Mouse (Mus musculus) subcutaneous adipose tissue, adult 2 months (tissue): Measurements from ENCODE around the gene Celsr3. TPM values are rescaled to one million over a fixed set of nuclear protein-coding genes. Genes with fewer than 3 reads are reported as not detected.

Experiments used
- polyA plus RNA-seq: library from polyadenylated mRNA; depleted of rRNA; stranded (reverse); fragments of >200 nt; gene quantifications from 2 replicates; pipeline ENCODE4 v1.2.3, GENCODE M21; 2012; ENCODE audit warnings: low replicate concordance; rRNA removed

The Celsr3 gene
- polyA plus RNA-seq: 1.4 and 1.5 TPM in 2 replicates

GRCm38 (mm10) chr9:108825820-108826699, at the start of gene Celsr3:
Celsr3 (plus strand) TSS chr9:108826320.

DNA sequence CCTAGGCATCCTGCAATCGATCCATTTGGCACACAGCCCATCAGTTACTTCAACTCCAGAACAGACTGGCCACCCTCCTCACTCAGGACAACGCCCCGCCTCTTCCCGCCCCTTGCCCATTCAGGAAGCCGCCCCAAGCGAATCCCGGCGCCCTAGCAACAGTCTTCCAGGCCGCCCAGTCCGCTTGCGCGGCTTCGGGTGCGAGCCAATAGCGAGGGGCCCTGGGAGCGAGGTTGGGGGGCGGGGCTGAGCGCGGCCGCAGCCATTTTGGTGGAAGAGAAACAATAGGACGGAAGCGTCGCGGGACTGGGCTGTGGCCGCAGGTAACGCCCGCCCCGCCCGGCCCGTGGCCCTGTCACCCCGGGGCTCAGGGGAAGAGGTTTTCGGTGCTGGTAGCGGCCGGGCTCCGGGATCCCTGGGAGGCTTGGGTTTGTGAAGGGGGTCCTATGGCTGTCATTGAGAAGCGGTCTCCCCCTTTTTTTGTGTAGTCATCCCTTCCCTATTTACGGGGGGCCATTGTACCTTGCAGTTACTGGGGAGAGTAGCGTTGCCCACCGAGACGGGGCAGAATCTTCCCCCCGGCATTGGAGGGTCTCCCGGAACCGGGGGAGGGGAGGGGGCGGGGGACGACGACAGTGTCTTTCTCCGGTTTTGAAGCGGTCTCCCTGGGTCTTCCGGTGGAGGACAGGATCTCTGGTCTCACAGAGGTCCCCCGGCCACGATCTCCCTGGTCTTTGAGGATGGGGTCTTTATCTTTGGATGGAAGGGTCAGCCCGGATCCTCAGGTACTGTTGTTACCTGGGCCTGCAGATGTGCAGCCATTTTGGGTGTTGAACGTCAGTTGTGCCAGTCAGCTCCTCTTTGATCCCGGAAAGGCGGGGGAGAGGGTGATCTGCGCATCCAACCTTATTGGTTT, 42.3 kb upstream of the Celsr3 start, which contains the start of gene Ip6k2:
TSS of gene Ip6k2 (plus strand) at position 249 of the 916 bp plus-strand sequence.

GRCm38 (mm10) chr9:108808163-108808665, 17.9 kb upstream of the Celsr3 start, which contains the start of gene Nckipsd:
Nckipsd (plus strand) TSS chr9:108808368.

DNA sequence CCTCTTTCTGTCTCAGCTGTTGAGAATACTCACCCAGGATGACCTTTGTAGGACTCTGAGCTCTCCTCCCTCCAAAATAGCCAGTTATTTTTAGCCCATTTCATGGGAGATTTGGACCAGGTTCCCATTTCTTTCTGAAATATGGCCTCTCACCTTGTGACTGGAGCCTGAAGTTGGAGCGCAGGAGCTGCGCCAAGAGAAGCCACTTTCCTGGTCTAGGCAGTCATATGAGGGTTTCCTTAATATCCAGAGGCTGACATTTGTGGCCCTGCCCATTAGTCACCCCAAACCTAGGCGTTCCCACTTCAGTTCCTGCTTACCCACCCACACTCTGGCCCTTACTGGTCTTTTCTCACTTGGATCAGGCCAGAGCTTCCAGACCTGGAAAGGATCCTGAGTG, 26.9 kb downstream of the Celsr3 start, which contains the start of gene Slc26a6:
TSS of gene Slc26a6 (plus strand) at position 308 of the 400 bp plus-strand sequence.

Other genes starting within 250 kb of the Celsr3 start
- 41.1 and 162 TPM in 2 replicates for gene Wdr6, start 247.6 kb upstream of the Celsr3 start, polyA plus RNA-seq
- gene P4htm, start 228.7 kb upstream of the Celsr3 start, polyA plus RNA-seq: 5.3 and 35.1 TPM in 2 replicates
- gene Arih2, start 176.9 kb upstream of the Celsr3 start, polyA plus RNA-seq: 35.0 and 41.4 TPM in 2 replicates
- 36.9 and 73.5 TPM in 2 replicates for gene Slc25a20, start 164.2 kb upstream of the Celsr3 start, polyA plus RNA-seq
- 15.6 and 32.7 TPM in 2 replicates for gene Prkar2a, start 137.0 kb upstream of the Celsr3 start, polyA plus RNA-seq
- 53.3 and 84.8 TPM in 2 replicates for gene Ip6k2, start 42.5 kb upstream of the Celsr3 start, polyA plus RNA-seq
- 25.4 and 31.7 TPM in 2 replicates for gene Nckipsd, start 18.0 kb upstream of the Celsr3 start, polyA plus RNA-seq
- gene Slc26a6, start 27.0 kb downstream of the Celsr3 start, polyA plus RNA-seq: 26.4 and 31.9 TPM in 2 replicates
- gene Tmem89, start 88.3 kb downstream of the Celsr3 start, polyA plus RNA-seq: 0.13 and 0.49 TPM in 2 replicates
- 604 and 794 TPM in 2 replicates for gene Uqcrc1, start 110.3 kb downstream of the Celsr3 start, polyA plus RNA-seq
- gene Col7a1, start 127.3 kb downstream of the Celsr3 start, polyA plus RNA-seq: 1.3 and 60.7 TPM in 2 replicates
- gene Ucn2, start 159.7 kb downstream of the Celsr3 start, polyA plus RNA-seq: 0.13 and 5.4 TPM in 2 replicates
- gene Pfkfb4, start 165.5 kb downstream of the Celsr3 start, polyA plus RNA-seq: 27.1 and 36.5 TPM in 2 replicates
- gene Shisa5, start 212.2 kb downstream of the Celsr3 start, polyA plus RNA-seq: 391 TPM in 2 replicates
- gene Trex1, start 233.4 kb downstream of the Celsr3 start, polyA plus RNA-seq: 72.5 and 97.1 TPM in 2 replicates
- 21.4 and 33.6 TPM in 2 replicates for gene Atrip, start 247.8 kb downstream of the Celsr3 start, polyA plus RNA-seq